Mouse (Mus musculus) forebrain, embryonic 14.5 days (tissue): ENCODE data around the gene Ap3m1. TPM values are rescaled to one million over a fixed set of nuclear protein-coding genes. Genes with fewer than 3 reads are reported as not detected.

Experiments used
- polyA plus RNA-seq: library from polyadenylated mRNA; unstranded; fragments of >200 nt; fragmentation: Nextera tagmentation; extraction: Ambion mirVana; gene quantifications from 2 replicates; pipeline ENCODE4 v1.2.1, GENCODE M21; 2014

Ap3m1 gene
- polyA plus RNA-seq, 1 experiment from 2014 or later: 139 TPM

Other genes starting within 250 kb of the Ap3m1 start
- 0.21 and 0.47 TPM in 2 replicates for gene Plau, start 215.8 kb downstream of the Ap3m1 start, polyA plus RNA-seq
- 8.4 and 9.3 TPM in 2 replicates for gene Vcl, start 123.1 kb downstream of the Ap3m1 start, polyA plus RNA-seq
- gene Adk, start 66 bp upstream of the Ap3m1 start, polyA plus RNA-seq: 79.9 and 81.7 TPM in 2 replicates